Mouse (Mus musculus) layer of hippocampus, adult 11-12 months (tissue): ENCODE data around the gene Pi4k2b.

Experiments
- DNase-seq: peaks from one replicate; pipeline ENCODE4 v3.0.0; 2022; ENCODE audit warnings: low spot score

The Pi4k2b gene

DNA sequence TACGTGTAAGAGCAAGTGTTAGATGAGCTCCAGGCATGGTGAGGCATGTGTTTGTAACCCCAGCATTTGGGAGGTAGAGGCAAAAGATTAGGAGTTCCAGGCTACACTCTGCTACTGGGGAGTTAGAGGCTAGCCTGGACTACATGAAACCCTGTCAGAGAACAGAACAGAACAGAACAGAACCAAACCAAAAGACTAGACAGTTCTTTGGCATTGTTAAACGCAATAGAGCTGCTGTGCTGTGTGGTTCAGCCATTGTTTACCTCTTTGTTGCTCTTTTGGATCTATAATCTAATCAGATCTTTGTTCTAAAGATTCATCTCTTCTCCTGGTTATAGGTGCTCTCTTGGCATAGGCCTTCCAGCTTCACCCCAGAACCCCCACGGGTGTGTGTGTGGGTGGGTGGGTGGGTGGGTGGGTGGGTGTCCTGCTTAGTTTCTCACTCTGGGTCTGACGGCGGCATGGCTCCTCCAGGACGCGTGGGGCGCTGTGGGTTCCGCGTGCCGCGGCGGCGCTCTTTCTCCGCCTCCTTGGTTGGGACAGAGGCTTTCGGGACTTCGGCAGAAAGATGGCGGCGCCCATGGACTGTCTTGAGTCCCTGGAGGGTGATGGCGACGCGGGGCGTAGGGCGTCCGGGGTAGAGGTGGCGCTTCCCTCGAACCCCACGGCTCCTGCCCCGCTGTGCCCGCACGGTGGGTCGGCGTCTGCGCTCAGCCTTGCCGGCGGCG lies 41.3 kb downstream of the Pi4k2b start:
- DNase-seq, result peak; percentile 86

DNA sequence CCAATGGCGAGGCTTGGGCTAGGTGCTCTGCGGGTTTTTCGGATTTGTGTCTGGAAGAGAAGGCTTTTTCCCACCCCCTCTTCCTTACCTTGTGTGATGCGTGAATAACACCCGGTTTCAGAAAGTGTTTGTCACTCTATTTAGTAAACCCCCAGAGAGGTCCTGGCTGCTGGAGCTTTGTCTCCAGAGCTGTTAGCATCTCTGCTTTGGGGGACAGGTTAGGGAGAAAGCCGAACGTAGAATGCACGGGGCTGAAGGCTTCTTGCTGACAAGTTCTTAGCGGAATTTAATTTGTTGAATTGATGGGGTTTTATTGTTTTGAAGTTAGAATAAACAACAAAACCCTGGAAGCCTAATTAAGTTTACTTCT lies 41.9 kb downstream of the Pi4k2b start:
- DNase-seq, result no peak

DNA sequence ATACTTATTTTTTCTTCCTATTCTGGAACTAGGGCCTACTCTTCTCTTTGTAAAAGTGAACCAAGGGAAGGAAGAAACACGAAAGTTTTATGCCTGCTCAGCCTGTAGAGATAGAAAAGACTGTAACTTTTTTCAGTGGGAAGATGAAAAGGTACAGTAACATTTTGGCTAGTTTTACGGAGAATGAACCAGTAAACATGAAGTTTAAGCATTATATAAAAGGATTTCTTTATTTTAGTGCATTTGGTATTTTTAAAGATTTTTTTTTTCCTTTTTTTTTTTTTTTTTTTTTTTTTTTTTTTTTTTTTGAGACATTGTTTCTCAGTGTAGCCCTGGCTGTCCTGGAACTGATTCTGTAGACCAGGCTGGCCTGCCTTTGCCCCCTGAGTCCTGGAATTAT lies 42.6 kb downstream of the Pi4k2b start:
- DNase-seq, result no peak

DNA sequence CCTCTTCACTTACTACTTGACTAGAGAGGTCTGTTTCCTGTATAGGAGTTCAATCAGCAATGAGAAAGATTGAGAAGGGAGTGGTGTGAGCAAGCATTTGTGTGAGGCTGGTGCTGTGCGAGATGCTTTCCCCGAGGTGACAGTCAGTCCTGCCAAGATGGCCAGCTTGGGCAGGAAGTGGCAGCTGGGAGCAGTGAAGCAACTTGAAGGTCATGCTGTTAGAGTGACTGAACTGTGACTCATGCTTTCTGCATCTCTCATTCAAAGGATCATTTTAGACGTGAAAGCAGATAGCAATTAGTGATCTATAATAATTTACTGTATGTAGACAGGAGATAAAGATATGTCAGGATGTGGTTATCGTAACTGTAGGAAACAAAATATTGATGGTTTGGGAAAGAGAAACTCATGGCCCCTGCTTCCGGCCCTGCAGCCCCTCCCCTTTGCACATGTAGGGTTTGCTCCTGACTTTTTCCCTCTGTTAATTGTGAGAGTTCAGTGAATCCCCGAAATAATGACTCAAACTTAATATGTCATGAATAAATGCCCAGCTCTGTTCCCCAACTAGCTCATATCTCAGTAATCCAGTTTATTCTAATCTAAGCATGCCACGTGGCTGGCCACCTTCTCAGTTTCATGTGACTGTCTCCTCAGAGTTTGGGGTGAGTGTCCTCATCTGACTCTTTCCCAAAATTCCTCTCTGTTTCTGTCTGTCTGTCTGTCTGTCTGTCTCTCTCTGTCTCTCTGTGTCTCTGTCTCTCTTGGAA lies 45.4 kb downstream of the Pi4k2b start:
- DNase-seq, result no peak

DNA sequence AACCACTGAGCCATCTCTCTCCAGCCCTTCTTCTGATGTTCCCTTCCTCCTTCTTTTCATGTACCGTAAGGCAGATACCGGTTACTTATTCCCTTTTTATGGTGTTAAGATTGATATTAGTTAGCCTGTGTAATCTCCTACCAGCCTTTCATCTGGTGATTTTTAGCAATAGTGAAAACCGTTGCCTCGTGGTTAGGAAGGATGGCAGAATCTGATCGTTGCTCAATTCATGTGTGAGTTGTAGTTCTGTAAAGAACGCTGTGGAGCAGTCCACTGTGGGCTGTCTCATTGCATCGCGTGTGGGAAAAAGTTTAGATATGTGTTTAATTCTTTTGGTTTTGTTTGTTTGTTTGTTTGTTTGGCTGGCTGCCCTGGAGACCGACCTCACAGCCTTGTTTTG lies 51.9 kb downstream of the Pi4k2b start:
- no peak for DNase-seq

DNA sequence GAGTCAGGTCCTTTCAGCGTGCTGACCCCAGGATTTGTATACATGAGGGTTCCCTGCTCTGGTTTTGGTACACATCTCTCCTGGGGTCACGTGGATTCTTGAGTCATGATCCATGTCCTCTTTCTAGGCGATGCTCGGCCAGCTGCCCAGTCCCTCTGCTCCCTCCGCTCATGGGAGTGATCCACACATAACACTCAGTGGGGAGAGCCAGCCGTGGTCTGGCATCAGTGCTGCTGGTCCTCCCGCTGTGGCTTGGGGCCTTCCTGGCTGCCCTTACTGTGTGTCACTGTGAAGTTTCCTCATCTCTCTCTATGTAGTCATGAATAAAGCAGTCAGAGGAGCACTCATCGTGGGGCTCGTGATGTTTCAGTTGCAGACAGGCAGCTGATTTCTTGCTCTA lies 52.7 kb downstream of the Pi4k2b start:
- no peak for DNase-seq

DNA sequence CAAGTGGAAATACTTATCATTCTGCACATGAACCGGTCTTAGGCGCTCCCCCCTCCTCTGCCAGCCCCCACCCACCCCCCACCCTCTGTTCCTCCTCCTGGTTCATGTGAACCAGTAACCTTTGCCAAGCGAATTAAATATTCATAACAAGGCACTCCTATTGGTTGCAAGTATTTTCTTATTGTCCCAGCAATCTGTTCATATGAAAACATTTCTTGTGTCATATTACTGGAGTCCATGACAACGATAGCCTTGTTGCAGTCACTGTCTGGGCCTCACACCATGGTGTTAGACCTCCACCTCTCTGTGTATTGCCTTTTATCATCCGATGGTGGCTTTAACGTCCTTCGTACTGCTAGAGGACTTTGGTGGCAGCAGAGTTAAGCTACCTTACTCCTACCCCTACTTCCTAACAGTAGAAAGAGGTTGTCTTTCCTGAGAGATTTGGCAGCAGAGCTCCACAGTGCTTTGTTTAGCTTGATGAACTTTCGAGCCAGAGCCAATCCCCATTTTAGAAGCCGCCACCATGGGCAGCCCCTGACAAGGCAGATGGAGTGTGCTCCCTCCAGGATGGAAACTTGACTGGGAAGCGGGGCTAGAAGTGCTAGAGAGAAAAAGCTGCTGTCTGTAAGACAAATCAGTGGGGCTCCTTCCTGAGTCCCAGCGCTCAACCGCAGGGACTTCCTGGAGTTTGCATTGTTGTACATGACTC lies 58.1 kb downstream of the Pi4k2b start:
- DNase-seq, result no peak

DNA sequence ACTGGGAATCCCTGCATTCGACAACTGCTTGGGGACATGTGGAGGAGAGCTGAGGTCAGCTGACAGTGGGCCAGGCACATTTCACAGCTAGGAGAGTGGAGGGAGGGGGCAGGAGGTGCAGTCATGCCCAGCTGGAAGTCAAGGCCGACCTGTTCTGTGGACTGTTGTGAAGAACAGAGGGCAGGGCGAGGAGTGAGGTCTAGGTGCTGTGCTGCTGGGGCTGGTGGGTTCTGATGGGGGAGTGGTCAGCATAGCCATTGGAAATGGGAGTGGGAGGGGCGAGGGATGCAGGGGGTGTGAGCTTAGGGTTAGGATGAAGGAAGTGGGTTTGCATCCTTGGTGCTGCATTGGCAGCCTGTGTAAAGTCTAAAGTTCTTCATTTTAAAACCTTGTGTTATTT lies 64.4 kb downstream of the Pi4k2b start:
- DNase-seq, result no peak

DNA sequence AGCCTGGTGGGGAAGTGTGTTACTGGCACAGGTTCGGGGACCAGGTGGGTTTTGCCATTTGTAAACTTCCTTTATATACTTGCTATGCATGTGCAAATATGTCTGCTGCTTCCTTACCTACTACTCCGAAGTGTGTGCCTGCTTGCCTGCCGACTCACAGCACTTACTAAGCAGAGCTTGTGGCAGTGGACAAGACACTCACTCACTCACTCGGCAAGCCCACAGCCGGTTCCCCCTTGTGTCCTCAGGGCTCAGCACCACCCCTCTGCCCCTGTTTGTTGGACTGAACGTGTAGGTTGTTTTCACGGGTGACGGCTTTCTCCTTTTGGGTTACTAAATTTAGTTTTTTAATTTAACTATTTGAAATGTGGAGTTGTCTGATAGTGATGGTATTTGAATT lies 65.0 kb downstream of the Pi4k2b start:
- DNase-seq, result no peak

DNA sequence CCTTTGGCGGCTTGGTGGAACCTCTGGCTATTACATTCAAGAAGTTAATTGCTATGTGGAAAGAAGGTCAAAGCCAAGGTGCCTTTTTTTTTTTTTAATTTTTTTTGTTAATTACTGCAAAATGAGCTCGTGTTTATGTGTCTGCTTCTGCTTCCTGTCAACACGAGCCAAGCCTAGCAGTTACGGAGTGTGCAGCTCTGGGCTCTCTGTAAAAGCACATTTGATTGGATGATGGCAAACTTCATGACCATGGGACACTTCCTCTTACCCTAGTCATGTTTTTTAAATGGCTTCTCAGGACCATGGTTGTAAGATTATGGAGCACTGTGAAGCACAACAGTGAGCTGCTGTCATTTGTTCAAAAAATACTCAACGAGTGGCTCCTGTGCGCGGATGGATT lies 65.7 kb downstream of the Pi4k2b start:
- no peak for DNase-seq

DNA sequence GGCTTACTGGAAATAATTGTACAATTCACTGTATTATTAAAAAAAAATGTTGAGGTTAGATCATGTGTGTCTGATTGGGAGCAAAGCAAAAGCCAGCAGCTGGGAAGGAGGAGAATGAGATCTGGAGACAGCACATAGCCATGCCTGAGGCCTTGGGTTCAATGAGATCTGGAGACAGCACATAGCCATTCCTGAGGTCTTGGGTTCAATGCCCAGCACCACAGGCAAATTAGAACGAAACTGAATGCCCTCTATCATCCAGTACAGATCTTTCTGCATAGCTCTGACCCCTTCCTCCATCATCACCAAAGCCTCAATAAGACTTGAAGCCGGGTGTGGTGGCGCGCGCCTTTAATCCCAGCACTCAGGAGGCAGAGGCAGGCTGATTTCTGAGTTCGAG lies 69.1 kb downstream of the Pi4k2b start:
- DNase-seq, result no peak

DNA sequence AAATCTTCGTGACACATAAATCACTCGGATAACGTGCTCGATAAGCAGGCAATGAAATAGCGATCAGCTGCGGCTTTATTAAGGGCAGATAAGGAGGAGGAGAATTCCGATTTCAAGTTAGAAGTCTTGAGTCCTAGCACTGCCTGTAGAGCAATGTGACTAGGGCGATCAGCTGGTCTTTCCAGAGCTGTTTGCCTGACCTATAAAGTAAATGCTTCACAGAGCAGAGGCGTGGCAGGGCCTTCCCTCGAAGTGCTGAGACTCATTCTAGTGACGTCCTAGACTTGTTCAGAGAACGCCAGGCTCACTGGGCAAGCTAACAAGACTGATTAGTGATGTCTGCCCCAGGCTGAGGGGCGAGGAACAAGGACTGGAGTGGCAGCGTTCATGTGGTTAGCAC lies 69.7 kb downstream of the Pi4k2b start:
- no peak for DNase-seq

DNA sequence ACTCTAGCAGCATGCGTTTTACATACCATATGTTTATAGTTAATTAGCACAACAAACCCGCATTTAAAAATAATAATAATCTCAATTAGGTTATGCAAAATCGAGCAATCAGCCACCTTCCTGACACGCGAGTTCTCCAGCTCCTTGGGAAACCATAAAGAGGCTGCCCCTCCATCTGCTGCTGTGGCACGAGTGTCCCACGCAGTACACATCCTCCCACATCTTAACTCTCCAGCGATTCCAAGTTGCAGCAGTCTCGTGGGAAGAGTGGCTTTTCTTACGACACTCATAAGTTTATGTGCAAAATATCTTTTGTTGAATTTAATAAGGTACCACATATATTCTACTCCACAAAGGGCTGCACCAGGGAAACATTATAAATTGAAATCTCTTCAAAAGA lies 71.1 kb downstream of the Pi4k2b start:
- no peak for DNase-seq

DNA sequence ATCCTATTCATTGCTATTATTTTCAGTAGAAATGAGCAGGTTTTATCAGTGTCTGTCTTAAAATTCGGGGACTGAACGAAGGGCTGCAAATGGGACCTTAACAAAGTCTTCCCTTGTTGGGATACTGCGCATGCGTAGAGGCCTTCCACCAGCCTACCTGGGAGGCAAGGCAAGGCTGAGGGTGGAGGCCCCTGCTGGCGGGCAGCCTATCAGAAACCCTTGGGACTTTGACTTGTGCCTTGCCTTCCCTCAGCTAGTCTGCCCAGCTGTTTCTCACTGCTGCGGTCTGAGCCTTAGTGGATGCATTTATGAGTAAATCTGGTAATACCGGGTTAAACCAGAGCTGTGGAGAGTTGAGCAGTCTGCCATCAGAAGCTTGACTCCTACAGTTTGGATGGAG lies 71.9 kb downstream of the Pi4k2b start:
- DNase-seq, result no peak

DNA sequence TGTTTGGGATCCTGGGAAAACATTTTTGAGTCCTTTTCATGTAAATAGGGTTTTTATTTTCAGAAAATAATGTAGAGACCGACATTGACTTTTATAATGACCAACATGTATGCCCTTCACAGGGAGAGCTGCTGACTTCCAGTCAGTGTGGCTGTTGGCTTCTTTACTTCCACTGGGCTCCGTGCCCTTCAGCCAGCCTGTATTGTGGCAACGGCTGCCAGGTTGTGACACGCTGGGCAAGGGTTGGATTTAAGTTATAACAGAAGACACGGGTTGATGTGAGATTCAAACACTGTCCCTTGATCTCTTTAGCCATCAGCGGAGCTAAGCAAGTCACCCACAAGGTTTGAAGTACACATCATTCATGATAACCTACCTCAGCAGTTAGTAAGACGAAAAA lies 77.3 kb downstream of the Pi4k2b start:
- no peak for DNase-seq
